In the genomic region with DNA sequence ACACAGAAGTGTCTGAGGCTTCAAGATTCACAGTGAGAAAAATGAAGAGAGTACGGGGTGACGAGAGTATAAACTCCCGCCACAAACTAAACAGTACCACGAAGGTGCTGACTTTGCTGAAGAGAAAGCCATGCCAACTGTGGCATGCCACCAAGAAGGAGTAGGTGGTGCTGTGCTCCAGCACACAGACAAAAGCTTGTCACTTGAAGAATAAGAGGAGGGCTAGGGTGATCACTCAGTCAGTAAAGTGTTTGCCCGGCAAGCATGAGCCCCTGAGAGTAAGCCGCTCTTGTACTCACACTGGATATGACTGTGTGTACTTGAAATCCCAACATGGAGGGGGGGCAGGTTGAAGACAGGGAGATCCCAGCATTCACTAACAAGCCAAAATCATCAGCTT, we compare ENCODE assay signal across 9 mouse cellular contexts.
DNase-seq lines count a peak whose midpoint lies in the region; ATAC-seq and TF ChIP-seq lines count a peak whose summit lies in the region.
"Had no signal": no experiment of that assay in that cellular context is flagged by ENCODE, and none has a peak within 500 bp of the region (broad histone marks: within the 10 kb centered on the region; RNA-seq: fewer than 3 reads in every experiment).

No protein-coding gene starts in this region.

- no peaks in the 10 kb centered on the region for H3K27me3 ChIP-seq in cerebellum, adult 2 months (ENCODE audit: control insufficient read depth, insufficient read depth, low read length)
- no peaks in the 10 kb centered on the region for H3K27me3 ChIP-seq in neural tube, embryonic 11.5 days (ENCODE audit: control insufficient read depth, insufficient read depth, low read length)
- H3K27me3 ChIP-seq in hindbrain, embryonic 14.5 days (ENCODE audit: control insufficient read depth, insufficient read depth, low read length): no peaks in the 10 kb centered on the region
- H3K27me3 ChIP-seq in neural tube, embryonic 12.5 days (replicated peaks): no peaks in the 10 kb centered on the region

- peaks cover 23% of the 10 kb centered on the region for H3K4me1 ChIP-seq in cerebellum, adult 2 months (ENCODE audit: control insufficient read depth, insufficient read depth, low read length)
- H3K4me1 ChIP-seq in neural tube, embryonic 11.5 days (ENCODE audit: control insufficient read depth, insufficient read depth, low read length): peaks cover 36% of the 10 kb centered on the region
- H3K4me1 ChIP-seq in hindbrain, embryonic 14.5 days (replicated peaks; ENCODE audit: control insufficient read depth, insufficient read depth, low read length): peaks cover 35% of the 10 kb centered on the region
- H3K4me1 ChIP-seq in neural tube, embryonic 12.5 days: peaks cover 48% of the 10 kb centered on the region

- DNase-seq in cerebellum, adult 2 months: no peak
- no peak for DNase-seq in cerebellum, adult 9-10 months
- no peak for DNase-seq in neural tube, embryonic 11.5 days (ENCODE audit: low spot score)
- DNase-seq in neural tube, embryonic 10.5 days (ENCODE audit: extremely low spot score, low spot score): no peak
- no peak for DNase-seq in hindbrain, embryonic 14.5 days (ENCODE audit: low spot score)
- DNase-seq in layer of hippocampus, adult 9-10 months (ENCODE audit: low spot score): no peak
- DNase-seq in urinary bladder, postnatal 10 days (ENCODE audit: low spot score): no peak
- DNase-seq: lung, postnatal 4 days had no signal

- no peak for TF ChIP-seq POLR2A in cerebellum, adult 2 months (IDR thresholded peaks at IDR 0.05; ENCODE audit: borderline replicate concordance, insufficient read depth, low read length)

- peak overlapping the region; percentile 41 for H3K9ac ChIP-seq in neural tube, embryonic 11.5 days (ENCODE audit: low read length)
- no peak overlapping the region; the same call in 1 of the 2 replicates for H3K9ac ChIP-seq in hindbrain, embryonic 14.5 days
- H3K9ac ChIP-seq in neural tube, embryonic 12.5 days: no peak overlapping the region

- 0 out of 2 replicates have a peak, but pooled peaks have one; percentile 1 for TF ChIP-seq CTCF in cerebellum, adult 2 months (IDR thresholded peaks at IDR 0.05; ENCODE audit: borderline replicate concordance, insufficient read depth, low read depth, low read length)

- H3K4me2 ChIP-seq in neural tube, embryonic 11.5 days (ENCODE audit: low read depth): no peak overlapping the region
- H3K4me2 ChIP-seq in hindbrain, embryonic 14.5 days (replicated peaks): peak overlapping the region; percentile 24
- peak overlapping the region; percentile 17; the same call in 1 of the 2 replicates for H3K4me2 ChIP-seq in neural tube, embryonic 12.5 days (replicated peaks)

- no peaks in the 10 kb centered on the region for H3K36me3 ChIP-seq in neural tube, embryonic 11.5 days (ENCODE audit: control insufficient read depth, insufficient read depth, low read length)
- no peaks in the 10 kb centered on the region; the same call in 1 of the 2 replicates for H3K36me3 ChIP-seq in hindbrain, embryonic 14.5 days (replicated peaks; ENCODE audit: control insufficient read depth, insufficient read depth)
- H3K36me3 ChIP-seq in neural tube, embryonic 12.5 days: no peaks in the 10 kb centered on the region

- H3K27ac ChIP-seq in cerebellum, adult 2 months (ENCODE audit: insufficient read depth, low read length): no peak overlapping the region
- H3K27ac ChIP-seq in neural tube, embryonic 11.5 days (ENCODE audit: low read depth, low read length): peak overlapping the region; percentile 88
- peak overlapping the region; percentile 66 for H3K27ac ChIP-seq in hindbrain, embryonic 14.5 days
- H3K27ac ChIP-seq in neural tube, embryonic 12.5 days: peak overlapping the region; percentile 57

- ATAC-seq in neural tube, embryonic 11.5 days (ENCODE audit: insufficient read depth, low FRiP score, low TSS enrichment): peak; percentile 32; the same call in 1 of the 2 replicates
- ATAC-seq in hindbrain, embryonic 14.5 days (ENCODE audit: low FRiP score): no peak
- ATAC-seq in neural tube, embryonic 12.5 days (ENCODE audit: low FRiP score, low read depth): peak; percentile 23; the same call in 1 of the 2 replicates

- H3K9me3 ChIP-seq in neural tube, embryonic 11.5 days (ENCODE audit: control insufficient read depth, low read length): no peaks in the 10 kb centered on the region
- no peaks in the 10 kb centered on the region for H3K9me3 ChIP-seq in hindbrain, embryonic 14.5 days (ENCODE audit: control insufficient read depth, low read length)
- H3K9me3 ChIP-seq in neural tube, embryonic 12.5 days: no peaks in the 10 kb centered on the region

- H3K4me3 ChIP-seq in cerebellum, adult 2 months (replicated peaks; ENCODE audit: insufficient read depth, low read depth, low read length): no peak overlapping the region
- no peak overlapping the region for H3K4me3 ChIP-seq in neural tube, embryonic 11.5 days (ENCODE audit: low read depth, low read length)
- no peak overlapping the region for H3K4me3 ChIP-seq in hindbrain, embryonic 14.5 days (replicated peaks; ENCODE audit: low read length)
- H3K4me3 ChIP-seq in neural tube, embryonic 12.5 days: no peak overlapping the region

- 56% methylated on average over 6 of the region's 6 CpGs for WGBS in cerebellum, adult 2 months
- 42% methylated on average over 6 of the region's 6 CpGs for WGBS in neural tube, embryonic 11.5 days
- WGBS in hindbrain, embryonic 14.5 days: 22% methylated on average over 6 of the region's 6 CpGs
- 27% methylated on average over 6 of the region's 6 CpGs for whole genome bisulfite sequencing in neural tube, embryonic 12.5 days
